Mouse (Mus musculus) G1E (cell line): Measurements from ENCODE around the gene Ints3. TPM values are rescaled to one million over a fixed set of nuclear protein-coding genes. Genes with fewer than 3 reads are reported as not detected.
"Not testable (repeated sequence)": the region's sequence is repeated elsewhere in the genome, so short reads cannot be mapped to it uniquely, and the experiment has no call there.

Experiments used
- ATAC-seq: 2 replicates; pipeline ENCODE4 v1.8.0; 2016; ENCODE audit warnings: mild to moderate bottlenecking; ENCODE audit not compliant: insufficient number of reproducible peaks, poor library complexity, low FRiP score, severe bottlenecking; ENCODE audit errors: extremely low read depth
- DNase-seq: peaks from one replicate; pipeline ENCODE4 v3.0.0; 2012; ENCODE audit warnings: low spot score
- H3K27me3 ChIP-seq: 2 replicates; pipeline ENCODE4 v1.6.1; 2012; ENCODE audit warnings: mild to moderate bottlenecking, low read length, inconsistent platforms; ENCODE audit not compliant: insufficient read depth
- H3K36me3 ChIP-seq: replicated peaks from 2 replicates; pipeline ENCODE3; 2012; ENCODE audit warnings: mild to moderate bottlenecking, inconsistent platforms
- H3K4me1 ChIP-seq: 2 replicates; pipeline ENCODE4 v1.6.1; 2012; ENCODE audit warnings: low read depth, low read length, inconsistent platforms, mixed read lengths; ENCODE audit not compliant: insufficient read depth
- H3K4me3 ChIP-seq: 2 replicates; pipeline ENCODE4 v1.5.1; 2012; ENCODE audit warnings: low read depth, mild to moderate bottlenecking, inconsistent platforms, low read length, moderate library complexity, mixed read lengths
- H3K9me3 ChIP-seq: replicated peaks from 2 replicates; pipeline ENCODE4 v1.6.1; 2012; ENCODE audit warnings: inconsistent platforms
- CTCF ChIP-seq: IDR thresholded peaks from 2 replicates; pipeline ENCODE4 v1.5.1; 2012; ENCODE audit warnings: low read depth, low read length, inconsistent platforms, mixed read lengths
- GATA1 ChIP-seq: IDR thresholded peaks from 2 replicates; pipeline ENCODE4 v1.6.1; 2012; ENCODE audit warnings: borderline replicate concordance, low read length, inconsistent platforms, mixed read lengths
- GATA2 ChIP-seq: IDR thresholded peaks from 2 replicates; pipeline ENCODE4 v1.6.1; 2012; ENCODE audit warnings: low read depth, low read length, inconsistent platforms, borderline replicate concordance
- POLR2AphosphoS5 ChIP-seq: IDR thresholded peaks from 2 replicates; pipeline ENCODE4 v1.6.1; 2012; ENCODE audit warnings: low read depth, low read length, inconsistent platforms; ENCODE audit not compliant: insufficient replicate concordance
- TAL1 ChIP-seq: conservative IDR thresholded peaks from 2 replicates; pipeline ENCODE4 v1.6.1; 2012; ENCODE audit warnings: low read depth, low read length, inconsistent platforms, mixed read lengths
- polyA plus RNA-seq: library from polyadenylated mRNA; stranded (reverse); fragments of >175 nt; gene quantifications from 2 replicates; pipeline ENCODE4 v1.2.3, GENCODE M21; 2012
- total RNA-seq, 2 experiments: library from RNA; stranded (forward) in 1 of 2; stranded (reverse) in 1 of 2; fragments of 200-1000 nt in 1 of 2; fragments of >200 nt in 1 of 2; fragmentation: Nextera tagmentation in 1 of 2; gene quantifications; 2 replicates each; pipeline ENCODE4 v1.2.3; 2014 to 2017

The Ints3 gene
- total and polyA plus RNA-seq, 3 experiments: 30.8 to 36.7 (median 36.2) TPM

DNA sequence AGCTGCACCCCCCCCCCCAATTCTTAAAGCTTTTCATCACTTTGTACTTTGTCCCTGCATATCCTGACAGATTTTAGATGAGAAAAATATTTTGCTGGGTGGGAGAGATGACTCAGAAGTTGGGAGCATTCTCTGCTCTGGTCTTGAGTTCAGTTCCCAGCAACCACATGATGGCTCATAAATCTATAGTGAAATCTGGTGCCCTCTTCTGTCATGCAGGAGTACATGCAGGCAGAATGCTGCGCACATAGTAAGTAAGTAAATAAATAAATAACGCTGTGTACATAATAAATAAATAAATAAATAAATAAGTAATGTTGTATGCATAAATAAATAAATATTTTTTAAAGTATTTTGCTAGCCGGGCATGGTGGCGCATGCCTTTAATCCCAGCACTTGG is 85.6 kb downstream of the Ints3 start:
- ATAC-seq: no peak
- Histone ChIP-seq H3K4me1 (no peaks in the 10 kb centered on the region), H3K4me3 (no peak overlapping the region), H3K27me3 (no peaks in the 10 kb centered on the region), H3K36me3 (peaks cover 76% of the 10 kb centered on the region), H3K9me3 (no peaks in the 10 kb centered on the region)
- TF ChIP-seq GATA2: no peak
- TF ChIP-seq POLR2AphosphoS5: no peak
- TF ChIP-seq TAL1: no peak
- no peak for TF ChIP-seq GATA1
- TF ChIP-seq CTCF: no peak
- DNase-seq: no peak

DNA sequence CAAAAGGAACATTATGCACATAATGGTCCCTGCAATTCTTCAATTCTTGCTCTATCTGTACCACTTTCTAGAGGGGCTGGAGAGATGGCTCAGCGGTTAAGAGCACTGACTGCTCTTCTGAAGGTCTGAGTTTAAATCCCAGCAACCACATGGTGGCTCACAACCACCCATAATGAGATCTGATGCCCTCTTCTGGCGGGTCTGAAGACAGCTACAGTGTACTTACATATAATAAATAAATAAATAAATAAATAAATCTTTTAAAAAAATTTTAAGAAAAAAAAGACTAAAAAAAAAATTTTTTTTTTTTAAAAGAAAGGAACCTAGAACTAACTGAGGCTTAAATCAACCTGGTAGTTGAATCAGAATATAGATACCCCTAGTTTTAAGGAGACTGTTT is 90.6 kb downstream of the Ints3 start:
- H3K9me3 ChIP-seq, DNase-seq, ATAC-seq, H3K27me3 ChIP-seq, H3K4me3 ChIP-seq: not testable (repeated sequence)
- Histone ChIP-seq H3K36me3 (peaks cover 56% of the 10 kb centered on the region), H3K4me1 (peaks cover 11% of the 10 kb centered on the region; the same call in 1 of the 2 replicates)

Other genes with a start within 250 kb of the Ints3 start
Only the 20 nearest of the 25 such genes appear.
- gene Creb3l4, start 190.1 kb downstream of the Ints3 start, total RNA-seq (2014; fragmentation: Nextera tagmentation): not detected in 2 replicates
- gene Creb3l4, start 190.1 kb downstream of the Ints3 start, total RNA-seq (2017): 0.16 TPM in 1 of 2 replicates, not detected in the other
- not detected in 2 replicates for gene Creb3l4, start 190.1 kb downstream of the Ints3 start, polyA plus RNA-seq
- gene Slc39a1, start 185.4 kb downstream of the Ints3 start, total RNA-seq (2014; fragmentation: Nextera tagmentation): 31.8 and 35.8 TPM in 2 replicates
- 38.0 and 42.7 TPM in 2 replicates for gene Slc39a1, start 185.4 kb downstream of the Ints3 start, total RNA-seq (2017)
- gene Slc39a1, start 185.4 kb downstream of the Ints3 start, polyA plus RNA-seq: 14.0 and 15.6 TPM in 2 replicates
- 51.8 and 67.0 TPM in 2 replicates for gene Crtc2, start 179.5 kb downstream of the Ints3 start, total RNA-seq (2014; fragmentation: Nextera tagmentation)
- 6.4 and 9.6 TPM in 2 replicates for gene Crtc2, start 179.5 kb downstream of the Ints3 start, total RNA-seq (2017)
- 58.5 and 68.9 TPM in 2 replicates for gene Crtc2, start 179.5 kb downstream of the Ints3 start, polyA plus RNA-seq
- 42.3 and 68.2 TPM in 2 replicates for gene Dennd4b, start 168.4 kb downstream of the Ints3 start, total RNA-seq (2014; fragmentation: Nextera tagmentation)
- 9.8 and 15.2 TPM in 2 replicates for gene Dennd4b, start 168.4 kb downstream of the Ints3 start, total RNA-seq (2017)
- 73.7 and 105 TPM in 2 replicates for gene Dennd4b, start 168.4 kb downstream of the Ints3 start, polyA plus RNA-seq
- gene Gatad2b, start 140.4 kb downstream of the Ints3 start, total RNA-seq (2014; fragmentation: Nextera tagmentation): 176 and 211 TPM in 2 replicates
- 15.2 and 19.1 TPM in 2 replicates for gene Gatad2b, start 140.4 kb downstream of the Ints3 start, total RNA-seq (2017)
- gene Gatad2b, start 140.4 kb downstream of the Ints3 start, polyA plus RNA-seq: 5.1 and 6.8 TPM in 2 replicates
- 0.73 and 1.3 TPM in 2 replicates for gene Slc27a3, start 43.7 kb downstream of the Ints3 start, total RNA-seq (2014; fragmentation: Nextera tagmentation)
- gene Slc27a3, start 43.7 kb downstream of the Ints3 start, total RNA-seq (2017): 2.7 and 2.9 TPM in 2 replicates
- 2.9 and 3.0 TPM in 2 replicates for gene Slc27a3, start 43.7 kb downstream of the Ints3 start, polyA plus RNA-seq
- not detected in 2 replicates for gene Npr1, start 32.2 kb upstream of the Ints3 start, total RNA-seq (2014; fragmentation: Nextera tagmentation)
- gene Npr1, start 32.2 kb upstream of the Ints3 start, total RNA-seq (2017): not detected in 2 replicates
- not detected in 2 replicates for gene Npr1, start 32.2 kb upstream of the Ints3 start, polyA plus RNA-seq
- 92.4 and 100 TPM in 2 replicates for gene Ilf2, start 42.5 kb upstream of the Ints3 start, total RNA-seq (2014; fragmentation: Nextera tagmentation)
- gene Ilf2, start 42.5 kb upstream of the Ints3 start, total RNA-seq (2017): 168 and 181 TPM in 2 replicates
- gene Ilf2, start 42.5 kb upstream of the Ints3 start, polyA plus RNA-seq: 15.4 and 21.3 TPM in 2 replicates
- 58.0 and 61.9 TPM in 2 replicates for gene Snapin, start 57.4 kb upstream of the Ints3 start, total RNA-seq (2014; fragmentation: Nextera tagmentation)
- 42.5 and 46.2 TPM in 2 replicates for gene Snapin, start 57.4 kb upstream of the Ints3 start, total RNA-seq (2017)
- gene Snapin, start 57.4 kb upstream of the Ints3 start, polyA plus RNA-seq: 3.4 and 3.5 TPM in 2 replicates
- 78.6 and 89.8 TPM in 2 replicates for gene Chtop, start 75.9 kb upstream of the Ints3 start, total RNA-seq (2014; fragmentation: Nextera tagmentation)
- gene Chtop, start 75.9 kb upstream of the Ints3 start, total RNA-seq (2017): 133 and 135 TPM in 2 replicates
- 97.0 and 110 TPM in 2 replicates for gene Chtop, start 75.9 kb upstream of the Ints3 start, polyA plus RNA-seq
- gene S100a1, start 80.8 kb upstream of the Ints3 start, total RNA-seq (2014; fragmentation: Nextera tagmentation): 26.6 and 38.4 TPM in 2 replicates
- 40.8 and 42.9 TPM in 2 replicates for gene S100a1, start 80.8 kb upstream of the Ints3 start, total RNA-seq (2017)
- 2.6 and 5.1 TPM in 2 replicates for gene S100a1, start 80.8 kb upstream of the Ints3 start, polyA plus RNA-seq
- gene S100a13, start 80.8 kb upstream of the Ints3 start, total RNA-seq (2014; fragmentation: Nextera tagmentation): 22.9 and 25.3 TPM in 2 replicates
- gene S100a13, start 80.8 kb upstream of the Ints3 start, total RNA-seq (2017): 67.3 and 70.2 TPM in 2 replicates
- 1.8 and 2.4 TPM in 2 replicates for gene S100a13, start 80.8 kb upstream of the Ints3 start, polyA plus RNA-seq
- gene S100a14, start 93.2 kb upstream of the Ints3 start, total RNA-seq (2014; fragmentation: Nextera tagmentation): not detected in 2 replicates
- gene S100a14, start 93.2 kb upstream of the Ints3 start, total RNA-seq (2017): 0.12 TPM in 1 of 2 replicates, not detected in the other
- not detected in 2 replicates for gene S100a14, start 93.2 kb upstream of the Ints3 start, polyA plus RNA-seq
- not detected in 2 replicates for gene S100a16, start 103.6 kb upstream of the Ints3 start, total RNA-seq (2014; fragmentation: Nextera tagmentation)
- not detected in 2 replicates for gene S100a16, start 103.6 kb upstream of the Ints3 start, total RNA-seq (2017)
- not detected in 2 replicates for gene S100a16, start 103.6 kb upstream of the Ints3 start, polyA plus RNA-seq
- not detected in 2 replicates for gene S100a3, start 127.0 kb upstream of the Ints3 start, total RNA-seq (2014; fragmentation: Nextera tagmentation)
- gene S100a3, start 127.0 kb upstream of the Ints3 start, total RNA-seq (2017): 0.12 and 0.22 TPM in 2 replicates
- not detected in 2 replicates for gene S100a3, start 127.0 kb upstream of the Ints3 start, polyA plus RNA-seq
- not detected in 2 replicates for gene S100a2, start 156.6 kb upstream of the Ints3 start, total RNA-seq (2014; fragmentation: Nextera tagmentation)
- not detected in 2 replicates for gene S100a2, start 156.6 kb upstream of the Ints3 start, total RNA-seq (2017)
- gene S100a2, start 156.6 kb upstream of the Ints3 start, polyA plus RNA-seq: not detected in 2 replicates
- gene Gm42674, start 168.3 kb upstream of the Ints3 start, total RNA-seq (2014; fragmentation: Nextera tagmentation): not detected in 2 replicates
- not detected in 2 replicates for gene Gm42674, start 168.3 kb upstream of the Ints3 start, total RNA-seq (2017)
- gene Gm42674, start 168.3 kb upstream of the Ints3 start, polyA plus RNA-seq: not detected in 2 replicates
- gene S100a4, start 170.1 kb upstream of the Ints3 start, total RNA-seq (2014; fragmentation: Nextera tagmentation): not detected in 2 replicates
- gene S100a4, start 170.1 kb upstream of the Ints3 start, total RNA-seq (2017): 0.64 TPM in 1 of 2 replicates, not detected in the other
- not detected in 2 replicates for gene S100a4, start 170.1 kb upstream of the Ints3 start, polyA plus RNA-seq
- gene S100a5, start 174.9 kb upstream of the Ints3 start, total RNA-seq (2014; fragmentation: Nextera tagmentation): not detected in 2 replicates
- gene S100a5, start 174.9 kb upstream of the Ints3 start, total RNA-seq (2017): not detected in 2 replicates
- not detected in 2 replicates for gene S100a5, start 174.9 kb upstream of the Ints3 start, polyA plus RNA-seq
- not detected in 2 replicates for gene S100a6, start 179.3 kb upstream of the Ints3 start, total RNA-seq (2014; fragmentation: Nextera tagmentation)
- gene S100a6, start 179.3 kb upstream of the Ints3 start, total RNA-seq (2017): 0.35 TPM in 1 of 2 replicates, not detected in the other
- gene S100a6, start 179.3 kb upstream of the Ints3 start, polyA plus RNA-seq: not detected in 2 replicates